Comparison of ENCODE assay signal across 19 mouse cellular contexts in genomic region chr11:121001966-121002365, GRCm38 (mm10). TPM values are rescaled to one million over a fixed set of nuclear protein-coding genes. Genes with fewer than 3 reads are reported as not detected.
DNase-seq lines count a peak whose midpoint lies in the region; ATAC-seq and TF ChIP-seq lines count a peak whose summit lies in the region.
"Had no signal": no experiment of that assay in that cellular context is flagged by ENCODE, and none has a peak within 500 bp of the region (broad histone marks: within the 10 kb centered on the region; RNA-seq: fewer than 3 reads in every experiment).

No protein-coding gene starts in this region.

- H3K36me3 ChIP-seq in lung, postnatal 0 days (ENCODE audit: insufficient read depth, low read length): no peaks in the 10 kb centered on the region

- no peaks in the 10 kb centered on the region for H3K27me3 ChIP-seq in lung, postnatal 0 days (replicated peaks; ENCODE audit: insufficient read depth, low read length)
- H3K27me3 ChIP-seq: embryonic facial prominence, embryonic 13.5 days had no signal

- intact Hi-C loops in heart, postnatal 10 days (cut with DNase I): no loop called here
- intact Hi-C loops in left cerebral cortex, adult 2 months (cut with DNase I): no loop called here

- no peak for TF ChIP-seq EP300 in lung, postnatal 0 days (IDR thresholded peaks at IDR 0.05)

- no peaks in the 10 kb centered on the region for H3K4me1 ChIP-seq in lung, postnatal 0 days (ENCODE audit: insufficient read depth, low read depth, low read length)
- H3K4me1 ChIP-seq: midbrain, embryonic 10.5 days had no signal

- no peak for ATAC-seq in lung, postnatal 0 days
- ATAC-seq: forebrain, postnatal 0 days; intestine, postnatal 0 days; liver, postnatal 0 days had no signal

- peak; percentile 67 for DNase-seq in adrenal gland, postnatal 10 days
- no peak for DNase-seq in adrenal gland, postnatal 4 days (ENCODE audit: low spot score in 2 of 2)
- peak; percentile 45 to 48 for DNase-seq in heart, postnatal 10 days
- DNase-seq in heart, adult 11 months: no peak
- DNase-seq in lung, postnatal 0 days (ENCODE audit: low spot score): peak; percentile 32
- DNase-seq in lung, postnatal 4 days: no peak
- DNase-seq in lung, postnatal 25 days (ENCODE audit: low spot score): peak; percentile 26
- no peak for DNase-seq in left cerebral cortex, adult 2 months (ENCODE audit: extremely low spot score in 1 of 2, low spot score in 2 of 2)
- DNase-seq: forebrain, postnatal 0 days; gastrocnemius, postnatal 36 days; liver, postnatal 0 days; spleen, adult 18-20 months had no signal

- no peak overlapping the region for H3K27ac ChIP-seq in lung, postnatal 0 days (ENCODE audit: low read length)
- H3K27ac ChIP-seq in left cerebral cortex, adult 2 months: no peak overlapping the region
- H3K27ac ChIP-seq: embryonic facial prominence, embryonic 13.5 days; midbrain, embryonic 10.5 days had no signal

- no peaks in the 10 kb centered on the region for H3K9me3 ChIP-seq in lung, postnatal 0 days (ENCODE audit: low read length)
- H3K9me3 ChIP-seq: embryonic facial prominence, embryonic 13.5 days; midbrain, embryonic 10.5 days had no signal

- 16% methylated on average over 4 of the region's 4 CpGs for WGBS in lung, postnatal 0 days

- TF ChIP-seq CTCF in lung, postnatal 0 days (IDR thresholded peaks at IDR 0.05): no peak
- TF ChIP-seq CTCF in left cerebral cortex, adult 2 months (IDR thresholded peaks at IDR 0.05): no peak

- no peak overlapping the region for H3K9ac ChIP-seq in lung, postnatal 0 days (replicated peaks; ENCODE audit: low read depth)
- H3K9ac ChIP-seq: embryonic facial prominence, embryonic 13.5 days; forebrain, postnatal 0 days; liver, postnatal 0 days had no signal

- H3K4me3 ChIP-seq in lung, postnatal 0 days (ENCODE audit: low read depth, low read length): no peak overlapping the region
- H3K4me3 ChIP-seq in left cerebral cortex, adult 2 months: no peak overlapping the region
- H3K4me3 ChIP-seq: embryonic facial prominence, embryonic 13.5 days; midbrain, embryonic 10.5 days had no signal

- no peak overlapping the region for H3K4me2 ChIP-seq in lung, postnatal 0 days (replicated peaks; ENCODE audit: low read depth, low read length)
- H3K4me2 ChIP-seq: embryonic facial prominence, embryonic 13.5 days had no signal

RNA-seq across cellular contexts. Expression of gene Csnk1d, which starts 10.8 kb away (rescaled TPM):
- 100 to 1,000 TPM; 129 to 131 TPM for total RNA-seq in adrenal gland, postnatal 10 days (2021)
- total RNA-seq in adrenal gland, postnatal 4 days (2021): 100 to 1,000 TPM; 165 to 166 TPM
- 10 to 100 TPM; 86.0 to 89.5 TPM for total RNA-seq in heart, postnatal 10 days (2021)
- 83.7 and 84.4 TPM in 2 replicates for polyA plus RNA-seq in lung, postnatal 0 days (2015; fragmentation: Nextera tagmentation; extraction: Ambion mirVana)
- total RNA-seq in left cerebral cortex, adult 2 months (2021): 100 to 1,000 TPM; 126 to 132 TPM

RNA-seq across cellular contexts. Expression of gene Cd7, which starts 37.3 kb away (rescaled TPM):
- 1 to 10 TPM; 1.7 to 2.8 TPM for total RNA-seq in adrenal gland, postnatal 10 days (2021)
- total RNA-seq in adrenal gland, postnatal 4 days (2021): under 1 TPM; 0.42 to 0.54 TPM
- under 1 TPM in 1 of 2 experiments, not detected in 1; 0.26 TPM for total RNA-seq in heart, postnatal 10 days (2021)
- 2.4 TPM in 2 replicates for polyA plus RNA-seq in lung, postnatal 0 days (2015; fragmentation: Nextera tagmentation; extraction: Ambion mirVana)
- total RNA-seq in left cerebral cortex, adult 2 months (2021): 1 to 10 TPM; 2.2 to 3.0 TPM
- total RNA-seq: forebrain, postnatal 0 days; gastrocnemius, postnatal 36 days; layer of hippocampus, postnatal 25 days had no signal
- polyA plus RNA-seq: forebrain, postnatal 0 days; hindbrain, embryonic 11.5 days; limb, embryonic 11.5 days; midbrain, embryonic 10.5 days; neural tube, embryonic 11.5 days had no signal

RNA-seq across cellular contexts. Expression of gene Slc16a3, which starts 53.7 kb away (rescaled TPM):
- total RNA-seq in adrenal gland, postnatal 10 days (2021): 10 to 100 TPM; 10.4 to 11.6 TPM
- 1 to 10 TPM; 6.9 to 8.6 TPM for total RNA-seq in adrenal gland, postnatal 4 days (2021)
- total RNA-seq in heart, postnatal 10 days (2021): 1 to 10 TPM; 4.0 to 4.4 TPM
- polyA plus RNA-seq in lung, postnatal 0 days (2015; fragmentation: Nextera tagmentation; extraction: Ambion mirVana): 10.0 and 10.4 TPM in 2 replicates
- total RNA-seq in left cerebral cortex, adult 2 months (2021): 1 to 10 TPM; 3.3 to 4.5 TPM

Comparison
In these comparisons a context has a peak if more than half of its experiments do, and no peak if none do; other contexts are left out.
1. DNase-seq: peak in adrenal gland, postnatal 10 days (single experiment), heart, postnatal 10 days (2 of 2), lung, postnatal 0 days (single experiment) and lung, postnatal 25 days (single experiment); none in adrenal gland, postnatal 4 days (0 of 2), heart, adult 11 months (single experiment), lung, postnatal 4 days (0 of 2) and left cerebral cortex, adult 2 months (0 of 2).